Mouse (Mus musculus) megakaryocyte, embryonic 14.5 days (primary cell): ENCODE data around the gene Cyp8b1.

Source experiments
- FLI1 ChIP-seq: IDR thresholded peaks from 2 replicates; pipeline ENCODE4 v1.6.1; 2012; ENCODE audit warnings: low read length, inconsistent platforms, mixed read lengths
- GATA1 ChIP-seq: IDR thresholded peaks from 3 replicates; pipeline ENCODE4 v1.6.1; 2012; ENCODE audit warnings: mixed read lengths, low read length, inconsistent platforms, borderline replicate concordance

- TF ChIP-seq GATA1, result no peak
- TF ChIP-seq FLI1, result no peak
Measured at GRCm38 (mm10) chr9:121896820-121897219, 19.3 kb downstream of the Cyp8b1 start.
